Mouse (Mus musculus) spleen, adult 2 months (tissue): ENCODE results near the gene Olfr615.

ENCODE experiments used
- CTCF ChIP-seq: fragments of 200-500 bp; IDR thresholded peaks from 2 replicates; pipeline ENCODE4 v1.5.1; 2011; ENCODE audit warnings: mild to moderate bottlenecking, inconsistent platforms; ENCODE audit not compliant: insufficient read depth, insufficient read length, insufficient replicate concordance; ENCODE audit errors: extremely low read depth
- POLR2A ChIP-seq: fragments of 200-500 bp; IDR thresholded peaks from 2 replicates; pipeline ENCODE4 v1.6.1; 2011; ENCODE audit warnings: low read depth, low read length, inconsistent platforms

DNA sequence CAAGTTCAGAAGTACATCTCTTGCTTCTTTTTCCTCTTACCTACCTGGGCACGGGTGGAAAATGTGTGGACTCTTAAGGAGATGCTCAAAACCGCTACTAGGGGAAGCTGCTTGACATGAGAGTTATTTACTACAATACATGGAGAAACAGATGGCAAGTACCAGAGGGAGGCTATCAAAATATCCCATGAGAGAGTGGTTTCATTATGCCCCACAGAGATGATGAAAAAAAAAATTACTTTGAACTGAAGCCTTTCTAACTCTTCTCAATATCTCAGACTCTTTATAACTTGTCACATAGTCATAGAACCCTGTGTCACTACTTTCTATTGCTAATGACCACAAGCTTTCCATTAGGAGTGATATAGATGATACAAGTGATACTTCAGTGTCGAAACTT lies 13.2 kb downstream of the Olfr615 start, which contains the start of gene Olfr616:
- TF ChIP-seq POLR2A, result no peak
- TF ChIP-seq CTCF, result no peak
